Mouse (Mus musculus) lung, postnatal 0 days (tissue): ENCODE data around the gene Tmem217.

Source experiments
- CTCF ChIP-seq: IDR thresholded peaks from 2 replicates; pipeline ENCODE4 v1.5.1; 2016; ENCODE audit warnings: antibody characterized with exemption, mild to moderate bottlenecking
- EP300 ChIP-seq: IDR thresholded peaks from 2 replicates; pipeline ENCODE4 v1.6.1; 2016; ENCODE audit warnings: antibody characterized with exemption, mild to moderate bottlenecking, control low read depth

DNA sequence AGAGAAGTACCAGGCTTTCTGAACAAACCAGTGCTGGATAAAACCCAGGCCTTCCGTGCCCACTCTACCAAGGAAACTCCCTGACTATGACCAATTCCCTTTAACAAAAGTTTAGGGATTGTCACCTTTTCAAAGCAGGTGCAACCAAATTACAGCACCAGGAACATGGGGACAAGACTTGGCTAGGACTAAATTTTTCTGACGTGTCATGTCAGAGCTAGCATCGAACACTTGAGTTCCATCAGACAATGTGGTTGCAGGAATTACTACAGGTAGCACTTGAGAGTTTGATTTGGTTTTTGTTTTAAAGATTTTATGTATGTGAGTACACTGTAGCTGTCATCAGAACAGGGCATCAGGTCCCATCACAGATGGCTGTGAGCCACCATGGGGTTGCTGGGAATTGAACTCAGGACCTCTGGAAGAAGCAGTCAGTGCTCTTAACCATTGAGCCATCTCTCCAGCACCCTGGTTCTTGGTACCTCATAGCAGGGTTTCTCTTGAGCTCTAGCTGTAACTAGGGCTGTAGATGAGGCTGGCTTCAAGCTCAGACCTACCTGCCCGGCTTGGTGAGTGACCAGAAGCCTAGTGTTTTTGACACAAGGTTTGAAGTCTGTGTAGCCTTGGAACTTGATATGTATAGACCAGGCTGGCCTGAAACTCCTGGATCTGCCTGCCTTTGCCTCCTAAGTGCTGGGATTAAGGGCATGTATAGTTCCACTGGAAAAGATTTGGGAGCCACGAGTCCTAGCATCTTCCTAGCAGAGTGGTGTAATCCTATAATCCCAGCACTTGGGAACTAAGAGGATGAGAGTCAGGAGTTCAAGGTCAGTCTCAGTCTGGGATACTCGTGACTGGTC is 55.7 kb downstream of the Tmem217 start:
- TF ChIP-seq CTCF (no peak), EP300 (no peak)
